Mouse (Mus musculus) MEL (cell line): Measurements from ENCODE around the gene Abcc9. TPM values are rescaled to one million over a fixed set of nuclear protein-coding genes. Genes with fewer than 3 reads are reported as not detected.

ENCODE experiments used
- DNase-seq: peaks from one replicate; pipeline ENCODE4 v3.0.0; 2011; ENCODE audit warnings: low read depth, low spot score
- H3K27ac ChIP-seq: 2 replicates; pipeline ENCODE4 v1.5.1; 2012; ENCODE audit warnings: low read depth, mild to moderate bottlenecking, control low read depth, low read length, moderate library complexity; ENCODE audit not compliant: control insufficient read depth
- H3K27me3 ChIP-seq, 2 experiments: fragments of 150-350 bp in 1 of 2; sonication (generic) in 1 of 2; 2 replicates each; pipeline ENCODE4 v1.6.1; 2012; ENCODE audit warnings: low read length in 2 of 2, mild to moderate bottlenecking in 2 of 2, improper control_type of control experiment in 1 of 2, moderate library complexity in 1 of 2; ENCODE audit not compliant: insufficient read depth in 2 of 2, control insufficient read depth in 1 of 2
- H3K36me3 ChIP-seq, 2 experiments: 2 replicates each; pipeline ENCODE4 v1.6.1; 2012 to 2014; ENCODE audit warnings: low read length in 2 of 2, improper control_type of control experiment in 1 of 2, inconsistent platforms in 1 of 2, mild to moderate bottlenecking in 1 of 2; ENCODE audit not compliant: insufficient read depth in 2 of 2, control insufficient read depth in 1 of 2
- H3K4me1 ChIP-seq, 2 experiments: fragments of 150-350 bp in 1 of 2; sonication (generic) in 1 of 2; 2 replicates each; pipeline ENCODE4 v1.6.1; 2012; ENCODE audit warnings: low read length in 2 of 2, improper control_type of control experiment in 1 of 2, mild to moderate bottlenecking in 1 of 2; ENCODE audit not compliant: insufficient read depth in 2 of 2, control insufficient read depth in 1 of 2
- H3K4me3 ChIP-seq, 2 experiments: fragments of 150-350 bp in 1 of 2; sonication (generic) in 1 of 2; 2 replicates each; pipeline ENCODE4 v1.5.1; 2012; ENCODE audit warnings: low read depth in 2 of 2, low read length in 2 of 2, mild to moderate bottlenecking in 2 of 2, moderate library complexity in 2 of 2, control low read depth in 1 of 2, improper control_type of control experiment in 1 of 2; ENCODE audit not compliant: control insufficient read depth in 1 of 2, insufficient read depth in 1 of 2
- H3K79me2 ChIP-seq: 2 replicates; pipeline ENCODE4 v1.6.1; 2012; ENCODE audit warnings: mild to moderate bottlenecking, low read length, moderate library complexity; ENCODE audit not compliant: control insufficient read depth, poor library complexity, insufficient read depth
- H3K9ac ChIP-seq: 2 replicates; pipeline ENCODE4 v1.6.1; 2012; ENCODE audit warnings: low read depth, mild to moderate bottlenecking, control low read depth, low read length, moderate library complexity; ENCODE audit not compliant: control insufficient read depth, poor library complexity, severe bottlenecking
- H3K9me3 ChIP-seq: fragments of 150-350 bp; sonication (generic); replicated peaks from 2 replicates; pipeline ENCODE4 v1.6.1; 2012; ENCODE audit warnings: mild to moderate bottlenecking, low read length, improper control_type of control experiment, moderate library complexity; ENCODE audit not compliant: insufficient read depth
- BHLHE40 ChIP-seq: IDR thresholded peaks from 2 replicates; pipeline ENCODE4 v1.6.1; 2012; ENCODE audit warnings: low read depth, mild to moderate bottlenecking, inconsistent platforms, low read length, improper control_type of control experiment, borderline replicate concordance
- CHD2 ChIP-seq: IDR thresholded peaks from 2 replicates; pipeline ENCODE4 v1.6.1; 2011; ENCODE audit warnings: low read length, improper control_type of control experiment
- CTCF ChIP-seq, 3 experiments: IDR thresholded peaks in 2 of 3; conservative IDR thresholded peaks in 1 of 3; 2 replicates each; pipeline ENCODE4 v1.5.1; 2011 to 2012; ENCODE audit warnings: low read length in 3 of 3, low read depth in 2 of 3, mild to moderate bottlenecking in 2 of 3, improper control_type of control experiment in 1 of 3, inconsistent platforms in 1 of 3, mixed read lengths in 1 of 3, moderate library complexity in 1 of 3; ENCODE audit not compliant: control insufficient read depth in 1 of 3, insufficient read depth in 1 of 3, poor library complexity in 1 of 3, severe bottlenecking in 1 of 3
- ELF1 ChIP-seq: IDR thresholded peaks from 2 replicates; pipeline ENCODE4 v1.6.1; 2014; ENCODE audit warnings: low read depth, mild to moderate bottlenecking, inconsistent platforms, low read length, improper control_type of control experiment, moderate library complexity
- GATA1 ChIP-seq: IDR thresholded peaks from 2 replicates; pipeline ENCODE4 v1.6.1; 2011; ENCODE audit warnings: low read depth, low read length, improper control_type of control experiment
- MAFK ChIP-seq: IDR thresholded peaks from 2 replicates; pipeline ENCODE4 v1.6.1; 2011; ENCODE audit warnings: low read depth, mild to moderate bottlenecking, low read length, improper control_type of control experiment, borderline replicate concordance
- MAZ ChIP-seq: IDR thresholded peaks from 2 replicates; pipeline ENCODE4 v1.6.1; 2012; ENCODE audit warnings: low read depth, mild to moderate bottlenecking, inconsistent platforms, low read length, improper control_type of control experiment
- MEF2A ChIP-seq: IDR thresholded peaks from 2 replicates; pipeline ENCODE4 v1.6.1; 2014; ENCODE audit warnings: low read depth, mild to moderate bottlenecking, inconsistent platforms, low read length, improper control_type of control experiment; ENCODE audit not compliant: poor library complexity, insufficient replicate concordance, severe bottlenecking; ENCODE audit errors: extremely low read depth
- MXI1 ChIP-seq: IDR thresholded peaks from 2 replicates; pipeline ENCODE4 v1.6.1; 2011; ENCODE audit warnings: mild to moderate bottlenecking, low read depth, low read length, improper control_type of control experiment
- MYC ChIP-seq: IDR thresholded peaks from 2 replicates; pipeline ENCODE4 v1.6.1; 2011; ENCODE audit warnings: low read depth, mild to moderate bottlenecking, low read length, improper control_type of control experiment, moderate library complexity
- NRF1 ChIP-seq: IDR thresholded peaks from 2 replicates; pipeline ENCODE4 v1.6.1; 2014; ENCODE audit warnings: low read depth, mild to moderate bottlenecking, inconsistent platforms, low read length, improper control_type of control experiment, moderate library complexity; ENCODE audit not compliant: poor library complexity, insufficient read depth, severe bottlenecking
- POLR2AphosphoS5 ChIP-seq: IDR thresholded peaks from 2 replicates; pipeline ENCODE4 v1.6.1; 2012; ENCODE audit warnings: low read depth, borderline replicate concordance, mild to moderate bottlenecking, inconsistent platforms, low read length, moderate library complexity, mixed read lengths
- RCOR1 ChIP-seq: IDR thresholded peaks from 2 replicates; pipeline ENCODE4 v1.6.1; 2012; ENCODE audit warnings: low read depth, mild to moderate bottlenecking, inconsistent platforms, low read length, improper control_type of control experiment
- SMC3 ChIP-seq: IDR thresholded peaks from 2 replicates; pipeline ENCODE4 v1.6.1; 2011; ENCODE audit warnings: low read depth, low read length, improper control_type of control experiment
- TAL1 ChIP-seq: IDR thresholded peaks from 2 replicates; pipeline ENCODE4 v1.6.1; 2012; ENCODE audit warnings: mild to moderate bottlenecking, inconsistent platforms, low read length, moderate library complexity, mixed read lengths
- TBP ChIP-seq: IDR thresholded peaks from 2 replicates; pipeline ENCODE4 v1.8.0; 2011; ENCODE audit warnings: low read depth, low read length, improper control_type of control experiment
- USF2 ChIP-seq, 2 experiments: IDR thresholded peaks; 2 replicates each; pipeline ENCODE4 v1.6.1; 2011 to 2012; ENCODE audit warnings: improper control_type of control experiment in 2 of 2, low read length in 2 of 2, borderline replicate concordance in 1 of 2, inconsistent platforms in 1 of 2, low read depth in 1 of 2, mild to moderate bottlenecking in 1 of 2; ENCODE audit not compliant: insufficient read depth in 1 of 2
- ZNF384 ChIP-seq: IDR thresholded peaks from 2 replicates; pipeline ENCODE4 v1.6.1; 2012; ENCODE audit warnings: low read depth, mild to moderate bottlenecking, inconsistent platforms, low read length, improper control_type of control experiment
- polyA plus RNA-seq, 2 experiments: library from polyadenylated mRNA; stranded (reverse) in 1 of 2; unstranded in 1 of 2; fragments of >175 nt in 1 of 2; fragments of >200 nt in 1 of 2; gene quantifications; 2 replicates each; pipeline versions ENCODE4 v1.2.1 to v1.2.4; 2012; ENCODE audit warnings: low replicate concordance in 2 of 2, low read depth in 1 of 2; ENCODE audit not compliant: insufficient read length in 2 of 2, insufficient read depth in 1 of 2, missing spikeins in 1 of 2
- total RNA-seq: library from RNA; depleted of rRNA; stranded (reverse); fragments of 300-350 nt; gene quantifications from 2 replicates; pipeline ENCODE4 v1.2.3, GENCODE M21; 2012

Abcc9 gene
- total and polyA plus RNA-seq, 3 experiments = not detected

GRCm38 (mm10) chr6:142741763-142742162 lies 39.6 kb upstream of the Abcc9 start:
- H3K4me1 ChIP-seq = peaks cover 0 to 2% of the 10 kb centered on the region in 2 experiments; a peak in 2 of 4 replicates
- no peak overlapping the region for H3K27ac ChIP-seq
- peaks cover 1 to 3% of the 10 kb centered on the region in 2 experiments; a peak in 1 of 4 replicates for H3K27me3 ChIP-seq

GRCm38 (mm10) chr6:142738637-142739036 lies 36.5 kb upstream of the Abcc9 start:
- H3K36me3 ChIP-seq = no peaks in the 10 kb centered on the region
- H3K4me3 ChIP-seq = no peak overlapping the region
- no peak overlapping the region for H3K9ac ChIP-seq
- TF ChIP-seq MAFK = no peak
- TF ChIP-seq MYC = no peak
- TF ChIP-seq CHD2 = no peak
- TF ChIP-seq POLR2AphosphoS5 = no peak
- no peak for TF ChIP-seq CTCF (IDR thresholded peaks at IDR 0.05 in 2 of 3, conservative IDR thresholded peaks at IDR 0.05 in 1 of 3; ENCODE audit: control insufficient read depth in 1 of 3, insufficient read depth in 1 of 3, low read depth in 2 of 3, low read length in 3 of 3, poor library complexity in 1 of 3, severe bottlenecking in 1 of 3)
- no peak for TF ChIP-seq GATA1
- TF ChIP-seq USF2 (IDR thresholded peaks at IDR 0.05; ENCODE audit: borderline replicate concordance in 1 of 2, insufficient read depth in 1 of 2, low read depth in 1 of 2, low read length in 2 of 2) = no peak
- no peak for TF ChIP-seq NRF1
- no peak for TF ChIP-seq TAL1
- no peak for TF ChIP-seq TBP
- no peak for TF ChIP-seq ZNF384
- TF ChIP-seq MXI1 = no peak
- no peak for TF ChIP-seq RCOR1
- TF ChIP-seq MEF2A = no peak
- TF ChIP-seq, all 39 proteins: peak for 0
- Histone ChIP-seq H3K79me2 (no peaks in the 10 kb centered on the region), H3K27ac (no peak overlapping the region), H3K9me3 (no peaks in the 10 kb centered on the region), H3K27me3 (peaks cover 1 to 3% of the 10 kb centered on the region in 2 experiments; a peak in 1 of 4 replicates), H3K4me1 (no peaks in the 10 kb centered on the region)
- DNase-seq = no peak

More at GRCm38 (mm10) chr6:142741763-142742162, 39.6 kb upstream of the Abcc9 start:
- Histone ChIP-seq H3K36me3 (no peaks in the 10 kb centered on the region), H3K9ac (no peak overlapping the region), H3K9me3 (no peaks in the 10 kb centered on the region), H3K4me3 (no peak overlapping the region), H3K79me2 (no peaks in the 10 kb centered on the region)
- no peak for DNase-seq
- no peak for TF ChIP-seq BHLHE40
- no peak for TF ChIP-seq TBP
- no peak for TF ChIP-seq SMC3
- no peak for TF ChIP-seq ELF1
- no peak for TF ChIP-seq MAZ
